Mouse (Mus musculus): ENCODE results near the gene Chchd4. TPM values are rescaled to one million over a fixed set of nuclear protein-coding genes. Genes with fewer than 3 reads are reported as not detected.
A peak's percentile ranks its signal among the peaks of the same experiment; 100 is the strongest.
"Not testable (repeated sequence)": the region's sequence is repeated elsewhere in the genome, so short reads cannot be mapped to it uniquely, and the experiment has no call there.

Chchd4 gene
- polyA plus RNA-seq, 1 experiment from 2014 or later: 21.1 TPM

GRCm38 (mm10) chr6:91472319-91472718, 1.0 kb downstream of the Chchd4 start:
- peaks cover 27% of the 10 kb centered on the region for H3K36me3 ChIP-seq
- peak overlapping the region; percentile 82 for H3K27ac ChIP-seq
- 27% methylated on average over 6 of the region's 6 CpGs for WGBS
- no peak for ATAC-seq (ENCODE audit: insufficient number of reproducible peaks, insufficient read depth, low FRiP score, low TSS enrichment, low read depth)
- H3K9ac ChIP-seq (replicated peaks): peak overlapping the region; percentile 77
- H3K4me2 ChIP-seq: peak overlapping the region; percentile 60
- H3K27me3 ChIP-seq: no peaks in the 10 kb centered on the region
- no peaks in the 10 kb centered on the region for H3K9me3 ChIP-seq
- H3K4me1 ChIP-seq (replicated peaks): peaks cover 23% of the 10 kb centered on the region
- H3K4me3 ChIP-seq (replicated peaks): peak overlapping the region; percentile 75

DNA sequence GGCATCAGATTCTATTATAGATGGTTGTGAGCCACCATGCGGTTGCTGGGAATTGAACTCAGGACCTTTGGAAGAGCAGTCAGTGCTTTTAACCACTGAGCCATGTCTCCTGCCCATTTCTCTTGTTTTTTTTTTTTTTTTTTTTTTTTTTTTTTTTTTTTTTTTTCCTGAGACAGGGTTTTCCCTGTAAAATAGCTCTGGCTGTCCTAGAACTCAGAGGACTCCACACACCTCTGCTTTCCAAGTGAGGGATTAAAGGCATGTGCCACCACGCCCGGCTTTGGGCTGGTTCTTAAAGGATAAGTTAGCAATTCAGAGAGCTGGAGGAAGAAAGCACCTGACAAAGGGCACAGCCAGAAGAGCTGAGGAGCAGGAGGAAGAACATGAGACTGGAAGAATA, 1.9 kb downstream of the Chchd4 start:
- H3K9me3 ChIP-seq; H3K4me3 ChIP-seq (replicated peaks); H3K9ac ChIP-seq (replicated peaks); H3K27ac ChIP-seq; H3K27me3 ChIP-seq; ATAC-seq (ENCODE audit: insufficient number of reproducible peaks, insufficient read depth, low FRiP score, low TSS enrichment, low read depth): not testable (repeated sequence)
- Histone ChIP-seq H3K36me3 (peaks cover 27% of the 10 kb centered on the region), H3K4me1 (replicated peaks) (peaks cover 23% of the 10 kb centered on the region), H3K4me2 (peak overlapping the region; percentile 60; the same call in 1 of the 2 replicates)
- WGBS: 95% methylated on average over 3 of the region's 3 CpGs

GRCm38 (mm10) chr6:91470712-91471111, 2.6 kb downstream of the Chchd4 start:
- H3K36me3 ChIP-seq: peaks cover 30% of the 10 kb centered on the region
- 71% methylated on average over 2 of the region's 2 CpGs for WGBS
- ATAC-seq (ENCODE audit: insufficient number of reproducible peaks, insufficient read depth, low FRiP score, low TSS enrichment, low read depth): no peak
- peaks cover 23% of the 10 kb centered on the region for H3K4me1 ChIP-seq (replicated peaks)
- no peak overlapping the region for H3K27ac ChIP-seq
- H3K4me3 ChIP-seq (replicated peaks): no peak overlapping the region
- no peaks in the 10 kb centered on the region for H3K9me3 ChIP-seq
- H3K9ac ChIP-seq (replicated peaks): no peak overlapping the region
- H3K27me3 ChIP-seq: no peaks in the 10 kb centered on the region
- H3K4me2 ChIP-seq: no peak overlapping the region

- no peak overlapping the region for H3K4me2 ChIP-seq
- H3K27ac ChIP-seq: no peak overlapping the region
- H3K27me3 ChIP-seq: no peaks in the 10 kb centered on the region
- no peak overlapping the region for H3K9ac ChIP-seq (replicated peaks)
- H3K36me3 ChIP-seq: peaks cover 60% of the 10 kb centered on the region
- H3K9me3 ChIP-seq: no peaks in the 10 kb centered on the region
- 85% methylated on average over 1 of the region's 1 CpGs for WGBS
- H3K4me1 ChIP-seq (replicated peaks): peaks cover 6% of the 10 kb centered on the region
- ATAC-seq (ENCODE audit: insufficient number of reproducible peaks, insufficient read depth, low FRiP score, low TSS enrichment, low read depth): no peak
- H3K4me3 ChIP-seq (replicated peaks): no peak overlapping the region
Observed at GRCm38 (mm10) chr6:91467106-91467505, 6.2 kb downstream of the Chchd4 start.

GRCm38 (mm10) chr6:91465756-91466155, 7.6 kb downstream of the Chchd4 start:
- no peaks in the 10 kb centered on the region for H3K4me1 ChIP-seq (replicated peaks)
- H3K27ac ChIP-seq: no peak overlapping the region
- peaks cover 60% of the 10 kb centered on the region for H3K36me3 ChIP-seq
- no peak overlapping the region for H3K4me2 ChIP-seq
- no peaks in the 10 kb centered on the region for H3K27me3 ChIP-seq
- WGBS: 93% methylated on average over 2 of the region's 2 CpGs
- no peaks in the 10 kb centered on the region for H3K9me3 ChIP-seq
- no peak for ATAC-seq (ENCODE audit: insufficient number of reproducible peaks, insufficient read depth, low FRiP score, low TSS enrichment, low read depth)
- no peak overlapping the region for H3K4me3 ChIP-seq (replicated peaks)
- H3K9ac ChIP-seq (replicated peaks): no peak overlapping the region

GRCm38 (mm10) chr6:91459471-91459870, 13.9 kb downstream of the Chchd4 start:
- Histone ChIP-seq H3K27me3 (no peaks in the 10 kb centered on the region), H3K27ac (no peak overlapping the region), H3K4me3 (replicated peaks) (no peak overlapping the region), H3K4me1 (replicated peaks) (no peaks in the 10 kb centered on the region), H3K9ac (replicated peaks) (no peak overlapping the region), H3K9me3 (no peaks in the 10 kb centered on the region), H3K36me3 (peaks cover 18% of the 10 kb centered on the region), H3K4me2 (no peak overlapping the region)
- no peak for ATAC-seq (ENCODE audit: insufficient number of reproducible peaks, insufficient read depth, low FRiP score, low TSS enrichment, low read depth)
- 86% methylated on average over 1 of the region's 1 CpGs for WGBS

- Histone ChIP-seq H3K4me2 (no peak overlapping the region), H3K27me3 (no peaks in the 10 kb centered on the region), H3K9ac (replicated peaks) (no peak overlapping the region), H3K9me3 (no peaks in the 10 kb centered on the region), H3K36me3 (no peaks in the 10 kb centered on the region), H3K27ac (no peak overlapping the region), H3K4me3 (replicated peaks) (no peak overlapping the region), H3K4me1 (replicated peaks) (no peaks in the 10 kb centered on the region)
- WGBS: 37% methylated on average over 5 of the region's 5 CpGs
- ATAC-seq (ENCODE audit: insufficient number of reproducible peaks, insufficient read depth, low FRiP score, low TSS enrichment, low read depth): no peak
Observed at GRCm38 (mm10) chr6:91454546-91454945, 18.8 kb downstream of the Chchd4 start.

DNA sequence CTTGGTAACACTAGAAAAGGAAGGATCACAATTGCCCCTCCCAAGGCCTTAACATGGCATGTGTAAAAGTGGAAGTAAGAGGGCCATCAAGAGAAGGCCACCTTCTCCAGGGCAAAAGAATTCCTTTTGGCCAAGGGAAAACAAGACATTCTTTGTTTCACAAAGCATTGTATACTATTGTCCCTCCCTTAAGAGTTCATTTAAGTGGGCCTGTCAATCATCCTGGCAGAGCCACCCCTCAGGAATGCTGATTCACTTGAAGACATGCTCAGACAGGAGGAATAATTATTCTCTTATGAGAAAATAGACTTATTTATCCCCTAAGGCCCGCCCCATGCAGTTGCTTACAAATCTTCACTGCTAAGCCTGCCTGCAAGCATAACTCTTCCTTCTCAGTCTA, 21.3 kb downstream of the Chchd4 start:
- H3K4me1 ChIP-seq (replicated peaks): no peaks in the 10 kb centered on the region
- no peak overlapping the region for H3K9ac ChIP-seq (replicated peaks)
- H3K36me3 ChIP-seq: no peaks in the 10 kb centered on the region
- peaks cover 6% of the 10 kb centered on the region; the same call in 1 of the 2 replicates for H3K27me3 ChIP-seq
- no peaks in the 10 kb centered on the region for H3K9me3 ChIP-seq
- no peak overlapping the region for H3K4me3 ChIP-seq (replicated peaks)
- H3K27ac ChIP-seq: no peak overlapping the region
- WGBS: 57% methylated on average over 1 of the region's 1 CpGs
- no peak for ATAC-seq (ENCODE audit: insufficient number of reproducible peaks, insufficient read depth, low FRiP score, low TSS enrichment, low read depth)
- no peak overlapping the region for H3K4me2 ChIP-seq

- WGBS: 55% methylated on average over 3 of the region's 3 CpGs
- Histone ChIP-seq H3K36me3 (no peaks in the 10 kb centered on the region), H3K27ac (no peak overlapping the region), H3K4me3 (replicated peaks) (no peak overlapping the region), H3K4me2 (no peak overlapping the region), H3K9ac (replicated peaks) (no peak overlapping the region), H3K4me1 (replicated peaks) (no peaks in the 10 kb centered on the region), H3K9me3 (no peaks in the 10 kb centered on the region), H3K27me3 (peaks cover 6% of the 10 kb centered on the region; the same call in 1 of the 2 replicates)
- ATAC-seq (ENCODE audit: insufficient number of reproducible peaks, insufficient read depth, low FRiP score, low TSS enrichment, low read depth): no peak
Observed at GRCm38 (mm10) chr6:91449472-91450225, 23.7 kb downstream of the Chchd4 start.

GRCm38 (mm10) chr6:91445316-91445715, 28.0 kb downstream of the Chchd4 start:
- H3K27me3 ChIP-seq: peaks cover 6% of the 10 kb centered on the region; the same call in 1 of the 2 replicates
- 77% methylated on average over 3 of the region's 3 CpGs for WGBS
- ATAC-seq (ENCODE audit: insufficient number of reproducible peaks, insufficient read depth, low FRiP score, low TSS enrichment, low read depth): no peak
- no peak overlapping the region for H3K9ac ChIP-seq (replicated peaks)
- no peak overlapping the region for H3K4me3 ChIP-seq (replicated peaks)
- H3K4me1 ChIP-seq (replicated peaks): peaks cover 5% of the 10 kb centered on the region; the same call in 1 of the 2 replicates
- H3K36me3 ChIP-seq: no peaks in the 10 kb centered on the region
- H3K9me3 ChIP-seq: no peaks in the 10 kb centered on the region
- no peak overlapping the region for H3K27ac ChIP-seq
- no peak overlapping the region for H3K4me2 ChIP-seq

GRCm38 (mm10) chr6:91441145-91441662, 32.1 kb downstream of the Chchd4 start:
- Histone ChIP-seq H3K4me2 (peak overlapping the region; percentile 90), H3K9me3 (no peaks in the 10 kb centered on the region), H3K4me3 (replicated peaks) (peak overlapping the region; percentile 58), H3K9ac (replicated peaks) (peak overlapping the region; percentile 67), H3K4me1 (replicated peaks) (peaks cover 5% of the 10 kb centered on the region; the same call in 1 of the 2 replicates), H3K27me3 (peaks cover 11% of the 10 kb centered on the region; the same call in 1 of the 2 replicates), H3K36me3 (no peaks in the 10 kb centered on the region), H3K27ac (peak overlapping the region; percentile 24; the same call in 1 of the 2 replicates)
- 4% methylated on average over 19 of the region's 19 CpGs for WGBS
- ATAC-seq (ENCODE audit: insufficient number of reproducible peaks, insufficient read depth, low FRiP score, low TSS enrichment, low read depth): peak; percentile 33; the same call in 1 of the 2 replicates
